Mouse (Mus musculus) adrenal gland, postnatal 14 days (tissue): Measurements from ENCODE around the gene Vmn2r111. TPM values are rescaled to one million over a fixed set of nuclear protein-coding genes. Genes with fewer than 3 reads are reported as not detected.
"Not testable (repeated sequence)": the region's sequence is repeated elsewhere in the genome, so short reads cannot be mapped to it uniquely, and the experiment has no call there.

ENCODE experiments used
- DNase-seq: peaks from one replicate; pipeline ENCODE4 v3.0.0; 2021; ENCODE audit warnings: mixed read lengths
- long read RNA-seq, 2 experiments: library from polyadenylated mRNA; stranded (forward); transcript quantifications; one replicate each; pipeline ENCODE4 v2.0.0; 2021
- total RNA-seq: library from RNA; stranded (reverse); gene quantifications from 2 replicates; pipeline ENCODE4 v1.2.3, GENCODE M21; 2021

Gene Vmn2r111
- total RNA-seq = not detected in 2 replicates
- long read RNA-seq, experiment 1 = 0 reads
- long read RNA-seq, experiment 2 = 0 reads

- not testable (repeated sequence) for DNase-seq
Observed at GRCm38 (mm10) chr17:22573382-22573781, at the start of gene Vmn2r111. Gene Vmn2r111 (minus strand): TSS chr17:22573482.

DNA sequence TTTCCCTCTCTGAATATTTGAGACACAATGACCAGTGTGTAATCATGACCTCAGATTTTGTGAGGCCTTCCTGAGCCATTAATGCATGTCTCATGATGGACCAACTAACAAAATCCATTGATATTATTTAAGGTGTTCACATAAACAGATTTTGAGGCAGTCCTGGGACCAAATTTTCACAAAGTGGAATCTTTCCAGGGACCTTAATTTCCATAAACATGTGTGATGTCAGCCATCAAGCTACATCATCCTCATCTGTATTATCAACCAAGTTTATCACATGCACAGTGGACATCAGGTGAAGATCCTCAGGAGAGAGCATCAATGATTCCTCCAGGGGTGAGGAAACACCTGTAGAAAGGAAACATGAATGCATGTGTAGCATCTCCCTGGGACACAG is 27.4 kb upstream of the Vmn2r111 start, which contains the start of gene Vmn2r112:
Gene Vmn2r112 (plus strand): TSS at position 301 of the 400 bp plus-strand sequence.
- not testable (repeated sequence) for DNase-seq

DNA sequence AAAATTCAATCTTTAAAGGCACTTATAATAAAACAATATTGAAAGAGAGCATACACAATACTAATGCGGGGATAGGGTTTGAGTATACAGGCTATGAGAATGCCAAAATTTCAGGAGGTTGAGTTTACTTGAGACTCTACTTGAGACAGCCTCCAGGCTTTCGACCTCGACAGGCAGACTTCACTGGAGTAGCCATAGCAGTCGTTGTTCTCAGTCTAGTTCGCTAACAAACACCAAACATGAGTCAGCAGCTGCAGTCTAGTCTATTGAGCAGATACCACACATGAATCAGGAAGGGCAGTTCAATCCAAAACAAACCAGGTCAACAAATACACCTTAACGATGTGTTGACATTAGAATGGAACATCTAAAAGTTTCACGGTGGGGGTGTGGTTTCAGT is 52.8 kb downstream of the Vmn2r111 start:
- DNase-seq = not testable (repeated sequence)

DNA sequence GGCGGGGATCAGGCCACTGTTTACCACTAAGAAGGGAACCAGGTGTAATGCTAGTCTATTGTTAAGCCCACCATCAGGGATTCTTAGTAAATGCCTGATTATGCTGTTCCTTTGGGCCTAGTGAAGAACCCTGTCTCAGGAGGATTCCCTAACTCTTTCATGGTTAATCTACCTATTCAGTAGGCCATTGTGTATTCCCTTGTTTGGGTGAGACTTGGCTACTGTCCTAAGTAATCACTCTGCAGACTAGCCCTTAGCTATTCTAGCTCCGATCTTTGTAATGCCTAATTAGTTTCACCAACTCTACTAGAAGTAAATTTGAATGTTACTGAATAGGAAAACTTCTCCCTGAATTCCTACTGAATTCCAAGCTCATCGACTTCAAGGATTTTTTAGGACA is 53.2 kb downstream of the Vmn2r111 start:
- DNase-seq = not testable (repeated sequence)

GRCm38 (mm10) chr17:22497120-22497519 is 76.2 kb downstream of the Vmn2r111 start:
- no peak for DNase-seq

Other genes with a start within 250 kb of the Vmn2r111 start
- gene Zfp944, start 212.1 kb downstream of the Vmn2r111 start, total RNA-seq = 6.5 and 7.8 TPM in 2 replicates
- gene Zfp758, start 212.0 kb downstream of the Vmn2r111 start, total RNA-seq = 9.2 and 9.7 TPM in 2 replicates
- gene Zfp946, start 149.3 kb downstream of the Vmn2r111 start, total RNA-seq = 6.7 and 7.7 TPM in 2 replicates
- not detected in 2 replicates for gene Vmn2r112, start 27.5 kb upstream of the Vmn2r111 start, total RNA-seq